Mouse (Mus musculus) ES-Bruce4 (cell line): ENCODE data around the gene Ccr6.

ENCODE experiments used
- CTCF ChIP-seq: IDR thresholded peaks from one replicate; pipeline ENCODE4 v1.8.1; 2011; ENCODE audit warnings: low read depth, low read length
- EP300 ChIP-seq: IDR thresholded peaks from 2 replicates; pipeline ENCODE4 v1.6.1; 2011; ENCODE audit warnings: low read depth, low read length; ENCODE audit not compliant: insufficient read depth
- POLR2A ChIP-seq: IDR thresholded peaks from one replicate; pipeline ENCODE4 v1.8.1; 2011; ENCODE audit warnings: low read length; ENCODE audit not compliant: insufficient read depth

DNA sequence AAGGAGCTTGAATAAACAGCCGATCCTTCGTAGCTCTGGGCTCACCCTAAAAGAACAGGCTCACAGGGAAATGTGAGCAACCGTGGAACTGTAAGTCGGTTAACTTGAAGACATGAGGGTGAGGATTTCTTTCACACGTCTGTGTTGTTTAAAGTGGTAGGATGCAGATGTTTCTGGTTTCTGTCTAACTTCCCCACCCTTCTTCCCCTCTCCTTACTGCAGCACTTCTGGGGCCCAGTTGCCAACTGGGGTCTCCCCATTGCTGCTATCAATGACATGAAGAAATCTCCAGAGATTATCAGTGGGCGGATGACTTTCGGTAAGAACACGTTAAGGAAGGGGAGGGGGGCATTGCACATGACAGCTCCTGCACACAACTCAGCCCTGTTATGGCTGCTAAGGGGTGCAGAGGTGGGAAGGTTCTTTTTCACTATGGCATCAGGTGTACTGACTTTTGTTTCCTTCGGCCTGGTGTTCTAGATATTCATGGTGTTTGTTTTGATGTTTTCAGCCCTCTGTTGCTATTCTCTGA is 60.5 kb downstream of the Ccr6 start:
- TF ChIP-seq CTCF (no peak), POLR2A (no peak), EP300 (no peak)
